Mouse (Mus musculus) c-Kit-negative CD71-positive TER-119-positive erythroid progenitor cells, embryonic 14.5 days (primary cell): ENCODE measurements around the gene Tubg1.

Experiments used
- DNase-seq: peaks from one replicate; pipeline ENCODE4 v3.0.0-alpha.2; 2013; ENCODE audit warnings: low read depth, low spot score

Tubg1 gene

GRCm38 (mm10) chr11:101164677-101165580, 45.2 kb downstream of the Tubg1 start:
- no peak for DNase-seq

DNA sequence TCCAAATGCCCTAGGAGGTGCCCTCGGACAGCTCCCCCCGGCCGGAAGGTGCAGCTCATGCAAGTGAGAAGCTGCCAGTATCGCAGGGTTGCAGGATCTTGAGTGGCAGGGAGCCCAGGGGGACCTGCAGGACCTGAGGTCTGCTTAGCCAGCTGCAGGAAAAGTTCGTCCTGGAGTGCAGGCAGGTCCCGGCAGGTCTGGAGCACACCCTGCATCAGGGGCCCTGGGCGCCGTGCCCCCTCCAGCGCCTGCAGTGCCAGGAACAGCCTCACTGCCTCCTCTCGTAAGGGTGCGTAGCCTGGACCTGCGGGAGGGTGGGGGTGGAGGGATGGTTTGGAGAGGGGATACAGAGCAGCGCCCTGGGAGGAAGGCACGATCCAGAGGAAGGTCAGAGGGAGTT, 46.6 kb downstream of the Tubg1 start:
- DNase-seq: no peak

DNA sequence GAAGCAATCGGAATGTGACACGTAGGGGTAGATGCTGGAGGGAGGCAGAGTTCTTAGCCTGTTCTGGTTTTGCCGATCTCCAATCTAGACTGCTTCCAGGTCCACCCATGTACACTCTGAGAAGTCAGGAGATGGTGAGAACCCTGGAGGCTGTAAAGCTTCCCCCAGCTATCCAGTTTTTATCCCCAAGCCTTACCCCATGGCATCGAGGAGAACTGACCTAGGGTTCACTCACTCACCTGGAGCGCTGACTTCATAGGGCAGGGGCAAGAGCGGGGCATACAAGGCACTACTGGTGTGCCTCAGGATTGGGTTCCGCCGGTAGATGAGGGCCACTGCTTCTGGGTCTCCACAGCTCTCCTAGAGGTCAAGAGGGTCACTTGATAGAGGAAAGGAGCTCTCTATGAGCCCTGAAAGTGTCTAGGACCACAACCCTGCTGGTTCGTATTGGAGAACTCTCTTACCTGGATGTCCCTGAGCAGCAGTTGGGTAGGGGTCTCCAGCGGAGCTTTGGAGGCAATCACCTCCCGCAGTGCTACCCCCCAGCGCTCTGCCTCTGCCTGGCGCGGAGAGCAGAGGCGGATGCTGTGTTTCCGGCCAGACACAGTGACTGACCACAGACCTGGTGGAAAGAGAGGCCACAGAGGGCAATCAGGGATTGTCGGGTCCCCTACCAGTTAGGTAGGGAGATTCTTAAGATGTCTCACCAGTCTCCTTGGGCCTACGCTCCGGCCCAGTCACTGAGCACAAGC, 47.6 kb downstream of the Tubg1 start:
- no peak for DNase-seq

DNA sequence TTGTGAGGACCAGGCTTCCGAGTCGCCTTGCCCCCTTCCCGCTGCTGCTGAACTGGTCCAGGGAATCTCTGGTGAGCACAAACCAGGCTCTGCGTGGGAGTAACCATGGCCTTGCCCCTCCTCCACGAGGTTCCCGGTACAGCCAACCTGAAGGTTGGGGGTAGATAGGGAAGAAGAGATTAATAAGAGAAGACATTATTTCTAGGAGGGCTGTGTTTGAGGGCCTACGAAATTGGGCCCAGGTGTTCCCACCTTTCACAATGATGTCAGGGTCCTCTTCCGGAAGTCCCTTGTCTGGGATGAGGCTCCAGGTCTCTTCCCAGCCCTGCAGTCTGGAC, 48.2 kb downstream of the Tubg1 start:
- DNase-seq: no peak

GRCm38 (mm10) chr11:101168301-101168980, 48.7 kb downstream of the Tubg1 start:
- no peak for DNase-seq

DNA sequence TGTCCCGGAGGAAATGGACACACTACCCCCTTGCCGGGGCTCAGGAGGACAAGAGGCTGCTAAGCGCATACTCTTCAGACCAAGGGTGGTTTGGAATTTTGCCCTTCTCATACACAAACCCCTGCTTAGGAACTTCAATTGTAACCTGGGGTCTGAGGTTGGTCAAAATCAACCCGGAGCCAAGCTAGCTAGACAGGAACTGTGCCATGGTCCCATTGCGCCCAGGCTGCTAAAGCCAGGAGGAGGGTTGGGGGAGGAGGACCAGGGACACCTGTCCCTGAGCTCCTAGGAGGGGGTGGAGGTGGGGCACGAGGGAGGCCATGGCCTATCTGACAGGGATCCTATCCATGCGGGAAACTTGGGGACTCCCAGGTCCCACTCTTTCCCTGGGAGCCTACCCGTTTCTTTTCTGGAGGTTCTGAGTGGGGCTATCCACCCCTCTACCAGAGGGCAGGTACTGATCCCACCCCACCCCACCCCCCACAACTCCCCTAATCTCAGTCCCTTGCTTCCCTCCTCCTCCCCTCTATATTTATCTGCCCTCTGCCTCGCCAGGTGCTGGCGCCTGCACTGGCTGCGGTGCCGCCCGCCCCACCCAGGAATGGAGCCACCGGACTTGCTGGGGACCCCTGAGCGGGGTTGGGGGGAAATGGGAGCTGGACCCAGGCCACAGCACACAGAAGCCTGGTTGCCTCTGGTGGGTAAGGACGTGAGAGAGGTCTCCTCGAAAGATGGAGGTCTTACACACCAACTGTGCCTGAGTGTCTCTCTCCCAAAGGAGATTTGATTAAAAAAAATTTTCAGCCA, 49.8 kb downstream of the Tubg1 start:
- DNase-seq: no peak

DNA sequence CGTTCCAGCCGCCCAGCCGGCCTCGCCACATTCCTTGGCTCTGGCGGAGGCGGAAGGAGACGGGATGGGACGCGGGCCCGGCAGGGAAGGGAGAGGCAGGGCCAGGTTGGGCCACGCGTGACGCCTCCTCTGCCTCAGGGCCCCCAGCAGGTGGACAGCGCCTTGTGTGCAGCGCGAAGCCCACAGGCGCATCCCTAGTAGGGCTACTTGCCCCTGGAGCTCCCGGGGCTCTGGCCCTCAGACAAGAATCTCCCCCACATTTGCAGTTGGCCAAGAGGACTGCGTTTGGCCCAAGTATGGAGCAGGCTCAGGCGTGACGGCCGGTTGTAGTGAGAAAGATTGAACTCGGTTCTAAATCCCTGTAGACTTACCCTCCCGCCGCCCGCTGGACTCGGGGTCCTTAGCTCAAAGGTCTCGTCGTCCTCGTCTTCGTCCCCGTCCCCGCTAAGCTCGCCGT, 50.6 kb downstream of the Tubg1 start, which contains the start of gene Cntnap1:
Gene Cntnap1, plus strand, starts transcription at position 170 of the 457 bp plus-strand sequence.
- DNase-seq: no peak

DNA sequence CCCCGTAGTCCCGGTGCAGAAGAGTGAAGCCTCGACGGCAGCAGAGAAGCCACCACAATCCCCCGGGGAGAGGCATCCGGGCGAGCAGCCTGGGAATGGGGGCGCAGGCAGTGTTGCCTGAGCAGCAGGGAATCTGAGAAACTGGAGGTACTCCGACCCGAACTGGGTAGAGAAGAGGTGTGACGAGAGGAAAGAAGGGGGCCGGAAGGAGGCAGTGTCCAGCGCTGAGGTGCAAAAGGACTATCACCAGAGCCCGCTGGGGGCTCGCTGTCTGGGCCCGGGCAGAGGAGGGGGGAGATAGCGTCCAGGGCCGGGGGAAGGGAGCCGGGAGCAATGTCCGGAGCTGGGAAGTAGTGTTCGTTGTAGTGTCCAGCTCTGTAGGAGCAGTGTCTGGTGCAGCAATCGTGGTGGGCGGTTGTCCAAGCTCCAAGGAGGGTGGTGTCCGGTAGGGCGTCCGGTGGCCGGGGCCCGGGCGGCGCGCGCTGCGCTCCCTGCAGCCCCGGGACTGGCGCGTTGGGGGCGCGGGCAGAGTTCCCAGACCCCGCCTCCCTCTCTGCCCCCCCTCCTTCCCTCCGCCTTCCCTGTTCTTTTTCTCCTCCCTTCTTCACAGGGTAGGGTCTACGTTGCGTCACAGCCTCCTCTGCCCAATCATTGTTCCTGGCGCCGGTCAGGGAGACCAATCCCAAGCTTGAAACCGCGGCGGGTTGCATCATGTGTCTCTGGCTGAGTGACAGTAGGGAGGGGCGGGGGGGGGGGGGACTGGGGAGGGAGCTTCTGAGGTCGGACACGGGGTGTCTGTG, 51.3 kb downstream of the Tubg1 start, which contains the start of gene Plekhh3:
Gene Plekhh3, minus strand, starts transcription at position 541 of the 800 bp plus-strand sequence.
- DNase-seq: no peak

GRCm38 (mm10) chr11:101171721-101172433, 52.1 kb downstream of the Tubg1 start:
- no peak for DNase-seq

DNA sequence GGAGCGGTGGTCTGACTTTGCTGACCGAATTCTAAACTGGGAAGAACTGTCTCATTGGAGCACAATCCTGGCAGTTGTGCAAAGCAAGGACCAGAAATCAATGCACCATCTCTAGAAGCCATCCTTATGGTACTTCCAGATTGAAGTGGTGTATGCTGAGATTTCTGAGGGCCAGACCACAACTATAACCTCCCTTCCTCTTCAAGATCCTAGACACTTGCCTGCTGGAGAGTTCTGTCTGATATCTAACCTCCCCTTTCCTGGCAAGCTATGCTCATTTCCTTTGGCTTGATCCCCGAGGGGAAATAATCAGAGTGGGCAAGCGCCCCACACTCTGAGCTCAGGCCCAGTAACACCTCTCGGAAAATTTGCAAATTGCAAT, 52.7 kb downstream of the Tubg1 start:
- DNase-seq: no peak

DNA sequence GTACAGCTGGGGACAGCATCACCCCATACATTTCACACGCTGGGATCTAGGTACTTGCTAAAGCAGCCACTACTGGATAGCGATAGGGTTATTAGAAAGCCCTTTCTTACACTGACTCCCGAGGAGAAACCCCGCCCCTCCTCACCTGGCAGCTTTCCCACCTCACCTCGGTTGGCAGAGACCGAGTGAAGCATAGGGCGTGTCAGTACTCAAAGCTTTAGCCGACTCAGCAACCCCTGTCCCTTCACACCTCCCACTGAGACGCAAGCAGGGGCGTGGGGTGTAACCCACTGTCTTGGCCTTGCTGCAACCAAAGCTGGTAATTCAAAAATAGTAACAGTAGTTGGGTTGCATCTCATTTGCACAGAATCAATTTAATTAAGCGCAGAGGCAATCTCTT, 53.4 kb downstream of the Tubg1 start:
- no peak for DNase-seq

DNA sequence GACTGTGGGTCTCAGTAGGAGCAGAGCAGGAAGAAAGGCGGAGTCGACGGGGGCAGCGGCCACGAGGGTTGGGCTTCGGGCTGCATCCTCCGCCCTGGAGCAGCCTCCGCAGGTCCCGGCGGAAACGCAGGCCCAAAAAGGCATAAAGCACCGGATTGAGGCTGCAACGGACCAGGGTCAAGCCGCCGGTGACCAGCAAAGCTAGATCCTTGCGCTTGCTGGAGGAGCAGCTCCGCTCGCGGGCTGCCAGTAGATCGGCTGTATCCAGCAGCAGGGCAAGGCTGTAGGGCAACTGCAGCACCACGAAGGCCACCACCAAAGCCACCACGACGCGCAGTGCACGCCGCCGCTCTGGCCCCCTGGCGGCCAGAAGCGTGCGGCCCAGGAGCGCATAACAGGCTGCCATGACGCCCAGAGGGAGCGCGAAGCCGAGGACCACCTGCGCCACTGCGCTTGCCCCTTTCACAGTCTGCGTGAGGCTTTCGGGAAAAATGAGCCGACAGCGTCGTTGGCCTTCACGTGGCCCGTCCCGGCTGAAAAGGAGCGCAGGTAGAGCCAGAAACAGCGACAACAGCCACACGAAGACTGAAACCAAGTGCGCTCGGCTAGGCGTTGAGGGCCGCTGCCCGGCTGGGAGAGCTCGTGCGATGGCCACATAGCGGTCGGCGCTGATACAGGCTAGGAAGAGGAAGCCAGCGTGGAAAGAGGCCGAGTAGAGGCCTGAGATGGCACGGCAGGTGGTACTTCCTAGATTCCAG, 54.1 kb downstream of the Tubg1 start:
- DNase-seq: no peak

- no peak for DNase-seq
These were observed 54.6 kb downstream of the Tubg1 start for GRCm38 (mm10) chr11:101174389-101174745.

- DNase-seq: no peak
These were observed 55.3 kb downstream of the Tubg1 start, which contains the start of gene Ccr10 for GRCm38 (mm10) chr11:101174851-101175628. TSS of gene Ccr10 (minus strand) at chr11:101175443.

GRCm38 (mm10) chr11:101175636-101176116, 55.9 kb downstream of the Tubg1 start:
- no peak for DNase-seq
